Mouse (Mus musculus): ENCODE data around the gene Anks3.
A peak's percentile ranks its signal among the peaks of the same experiment; 100 is the strongest.

The Anks3 gene

DNA sequence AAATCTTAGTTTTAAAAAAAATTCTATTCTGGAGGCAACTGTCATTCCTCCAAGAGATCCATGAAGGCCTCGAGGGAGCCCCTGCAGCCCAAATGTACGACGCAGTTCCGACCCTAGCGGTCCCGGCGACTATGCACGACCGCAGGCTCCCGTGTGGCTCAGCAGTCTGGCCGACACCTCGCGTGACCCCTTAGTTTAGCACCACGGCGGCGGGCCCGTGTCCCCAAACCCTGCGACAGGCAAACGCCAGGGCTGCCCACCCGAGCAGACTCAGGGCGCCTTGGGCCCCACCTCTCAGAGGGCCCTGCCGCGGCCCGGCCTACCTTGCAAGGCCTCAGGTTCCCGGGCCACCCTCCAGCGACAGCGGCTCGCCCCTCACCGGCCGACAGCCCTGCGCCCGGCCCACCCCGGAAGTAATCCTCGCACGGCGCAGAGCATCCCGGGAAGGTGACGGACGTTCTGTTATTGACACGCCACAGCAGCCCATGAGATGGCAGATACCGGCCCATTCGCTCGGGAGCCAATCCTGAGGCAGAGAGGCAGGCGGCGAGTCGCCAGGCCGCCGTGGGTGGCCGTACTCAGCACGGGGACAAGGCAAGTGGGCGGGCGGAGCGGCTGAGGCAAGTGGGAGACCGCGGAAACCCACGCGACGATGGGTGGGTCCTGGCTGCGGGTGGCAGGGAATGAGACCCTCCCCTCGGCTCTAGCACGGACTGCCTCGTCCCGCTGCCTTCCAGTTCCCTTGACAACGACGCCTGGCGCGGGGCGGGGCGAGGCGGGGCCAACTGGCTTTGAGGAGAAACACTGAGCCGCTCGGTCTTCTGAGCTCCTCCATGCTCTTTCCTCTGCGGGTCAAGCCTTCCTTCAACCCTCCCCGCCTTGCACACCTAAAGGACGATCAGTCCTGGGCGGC, at the start of gene Anks3:
Gene Anks3, minus strand, starts transcription at position 409 of the 913 bp plus-strand sequence.
- peak; percentile 90 for DNase-seq (ENCODE audit: low spot score)

DNA sequence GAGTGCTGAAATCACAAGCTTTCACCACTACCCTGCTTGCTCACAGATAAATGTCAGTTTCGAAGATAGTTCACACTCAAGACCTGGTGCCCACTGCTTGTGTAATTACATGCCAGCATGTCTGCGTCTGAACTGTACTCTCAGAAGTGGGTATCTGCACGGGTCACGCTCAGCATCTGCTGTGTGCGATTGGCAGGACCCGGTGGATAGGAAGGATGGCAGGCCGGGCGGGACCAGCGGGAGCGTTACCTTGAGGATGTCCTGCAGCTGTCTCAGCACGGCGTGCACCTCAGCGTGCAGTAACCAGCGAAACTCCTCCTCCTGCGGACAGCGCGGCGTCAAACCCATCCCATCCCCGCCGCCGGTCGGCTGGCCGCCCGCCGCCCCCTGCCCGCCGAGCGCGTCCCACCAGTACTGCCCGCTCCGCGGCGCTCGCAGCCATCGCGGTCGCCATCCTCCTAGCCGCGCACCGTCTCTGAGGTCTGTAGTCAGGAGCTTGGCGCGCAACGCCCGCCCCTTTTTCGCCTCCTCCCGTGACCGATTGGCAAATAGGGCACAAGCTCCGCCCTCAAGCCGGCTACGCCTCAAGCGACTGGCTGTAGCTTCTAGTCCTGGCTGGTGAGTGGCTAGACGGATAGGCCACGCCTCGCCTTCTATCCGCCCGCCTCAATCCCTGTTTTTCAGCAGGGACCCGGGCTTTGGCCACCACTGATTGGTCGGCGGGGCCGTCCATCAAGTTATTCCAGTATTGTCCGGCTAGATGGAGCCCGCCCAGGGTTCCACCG, 49.2 kb upstream of the Anks3 start, which contains the start of gene Rogdi:
Gene Rogdi, minus strand, starts transcription at position 500 of the 785 bp plus-strand sequence.
- DNase-seq (ENCODE audit: low spot score), result peak; percentile 91

DNA sequence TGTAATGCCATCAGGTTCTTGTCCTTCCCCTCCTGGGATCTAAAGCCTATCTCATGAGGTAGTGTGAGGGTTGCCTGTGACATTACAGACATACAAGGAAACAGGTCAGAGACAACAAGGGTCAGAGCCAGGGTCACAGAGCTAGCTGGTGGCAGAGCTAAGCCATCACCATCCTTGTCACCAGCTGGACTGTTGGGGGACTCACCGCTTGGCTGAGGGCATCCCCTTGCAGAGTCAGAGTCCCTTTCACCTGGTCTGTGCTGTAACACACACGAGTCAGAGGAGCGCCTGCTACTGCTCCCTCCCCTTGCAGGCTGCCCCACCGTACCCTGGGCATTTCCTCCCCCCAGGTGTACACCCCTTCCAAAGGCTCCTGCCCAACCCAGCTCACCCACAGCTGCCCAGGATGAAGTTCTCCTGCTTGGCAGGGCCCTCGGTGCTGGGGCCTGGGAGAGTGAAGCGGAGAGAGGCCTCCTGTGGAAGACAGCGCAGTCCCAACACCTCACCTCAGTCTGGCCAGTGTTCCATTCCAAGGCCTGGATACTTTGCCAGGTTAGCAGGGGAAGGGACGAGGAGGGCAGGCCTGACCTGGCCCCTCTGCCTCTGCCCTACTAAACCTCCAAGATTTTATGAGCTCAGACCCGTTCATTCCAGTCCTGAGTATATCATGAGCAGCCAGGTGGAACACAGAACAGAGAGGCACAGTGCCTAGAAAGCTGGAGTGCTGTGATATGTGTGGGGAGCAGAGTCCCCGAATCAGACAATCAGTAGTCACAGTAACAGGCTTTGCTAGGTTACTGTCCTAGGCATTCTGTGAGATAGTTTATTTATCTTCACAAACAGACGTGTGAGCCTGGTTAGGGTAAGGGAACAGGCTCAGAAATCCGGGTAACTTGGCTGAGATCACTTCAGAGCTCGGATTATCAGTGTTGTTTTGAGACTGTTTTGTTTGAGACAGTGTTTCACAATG, 48.3 kb upstream of the Anks3 start:
- no peak for DNase-seq (ENCODE audit: low spot score)

DNA sequence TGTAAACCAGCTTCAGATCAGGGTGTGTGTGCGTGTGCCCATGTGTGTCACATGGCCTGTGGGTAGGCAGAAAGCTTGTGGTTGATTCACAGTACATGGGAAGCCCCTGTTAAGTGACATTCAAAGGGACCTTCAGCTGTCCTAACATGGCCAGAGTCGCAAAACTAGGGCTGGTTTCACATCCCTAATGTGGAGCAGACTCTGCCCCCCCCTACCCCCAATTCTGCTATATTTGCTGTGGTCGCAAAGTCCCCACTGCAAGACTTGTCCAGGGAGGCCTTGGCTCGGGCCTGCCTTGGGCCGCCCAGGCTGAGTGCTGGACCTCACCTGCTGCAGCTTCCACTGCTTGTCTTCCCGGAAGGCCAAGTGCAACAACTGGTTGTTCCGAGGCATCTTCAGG, 47.3 kb upstream of the Anks3 start:
- DNase-seq (ENCODE audit: low spot score), result no peak

DNA sequence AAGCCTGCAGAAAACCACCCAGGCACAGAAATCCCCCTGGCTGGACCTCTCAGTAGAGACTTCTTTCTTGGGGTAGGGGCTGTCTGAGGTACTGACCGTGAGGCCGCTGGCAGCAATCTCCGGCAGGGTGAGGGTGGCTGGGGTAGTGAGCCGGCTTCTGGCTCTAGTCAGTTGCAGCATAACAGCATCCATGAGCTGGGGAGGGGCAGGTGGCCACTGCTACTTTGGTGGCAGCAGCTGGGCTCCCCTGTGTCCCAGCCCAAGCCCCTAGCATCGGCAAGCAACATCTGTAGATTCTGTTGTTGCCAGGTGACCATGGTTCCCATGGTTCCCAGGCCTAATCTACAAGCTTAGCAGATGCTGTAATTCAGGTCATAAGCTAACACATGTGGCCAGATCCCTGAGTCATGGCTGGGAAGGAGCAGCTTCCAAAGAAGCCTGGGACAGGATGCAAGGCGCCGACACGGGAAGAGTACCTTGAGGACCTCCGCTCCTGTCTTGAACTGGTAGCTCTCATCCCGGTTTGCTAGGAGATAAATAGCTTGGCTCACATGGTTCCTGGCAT, 46.4 kb upstream of the Anks3 start:
- DNase-seq (ENCODE audit: low spot score), result no peak

DNA sequence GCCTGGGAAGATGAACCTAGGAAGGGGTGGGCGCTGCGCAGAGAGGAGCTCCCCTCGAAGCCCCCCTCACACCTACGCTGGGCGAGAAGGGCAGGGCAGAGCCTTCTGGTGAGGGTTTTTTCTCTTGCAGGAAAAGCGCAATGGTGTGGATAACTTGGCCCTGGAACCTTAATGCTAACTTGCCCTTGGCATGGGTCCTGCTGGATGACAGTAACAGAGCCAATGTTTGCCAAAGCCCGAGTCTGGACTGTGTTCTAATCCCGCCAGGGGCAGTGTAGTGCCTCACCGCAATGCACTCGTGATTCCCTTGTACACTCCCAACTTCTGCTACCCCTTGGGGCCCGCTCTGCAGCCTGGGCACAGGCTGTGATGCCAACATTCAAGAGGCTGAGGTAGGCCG, 44.1 kb upstream of the Anks3 start:
- DNase-seq (ENCODE audit: low spot score), result no peak

DNA sequence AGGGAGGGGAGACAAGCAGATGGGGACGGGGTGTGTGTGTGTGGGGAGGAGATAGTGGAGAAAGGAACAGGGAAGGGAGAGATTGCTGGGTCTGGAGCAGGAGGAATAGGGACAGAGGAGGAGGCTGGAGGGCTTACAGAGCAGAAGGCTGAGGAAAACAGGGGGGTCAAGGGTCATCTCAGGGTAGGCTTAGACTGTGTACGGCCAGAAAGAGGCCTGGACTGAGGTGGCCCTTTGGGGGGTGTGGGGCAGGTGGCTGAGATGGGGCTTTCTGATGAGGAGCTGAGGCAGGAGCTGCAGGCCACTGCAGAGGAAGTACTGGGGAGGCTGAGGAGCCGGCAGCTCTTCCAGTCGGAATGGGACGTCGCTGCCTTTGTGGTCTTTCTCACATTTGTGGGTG, 43.5 kb upstream of the Anks3 start:
- DNase-seq (ENCODE audit: low spot score), result no peak

DNA sequence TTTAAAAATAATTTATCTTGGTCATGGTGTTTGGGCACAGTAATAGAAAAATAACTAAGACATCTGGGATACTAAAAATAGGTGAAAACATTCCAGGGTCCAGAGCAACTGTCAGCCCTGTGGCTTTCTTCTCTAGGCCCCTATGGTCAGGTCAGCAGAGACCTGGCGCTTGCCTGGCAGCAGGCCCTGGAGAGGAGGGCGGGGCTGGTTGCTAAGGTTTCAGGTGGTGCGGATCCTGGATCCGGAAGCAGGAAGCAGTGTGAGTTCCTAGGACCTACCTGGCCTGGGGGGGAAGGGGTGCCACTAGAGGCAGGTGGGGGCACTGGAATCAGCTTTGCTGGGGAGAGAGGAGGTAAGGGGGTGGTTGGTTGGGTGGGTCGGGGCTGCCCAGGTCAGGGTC, 43.1 kb upstream of the Anks3 start, which contains the start of gene Smim22:
Gene Smim22, plus strand, starts transcription at position 222 of the 400 bp plus-strand sequence.
- no peak for DNase-seq (ENCODE audit: low spot score)

DNA sequence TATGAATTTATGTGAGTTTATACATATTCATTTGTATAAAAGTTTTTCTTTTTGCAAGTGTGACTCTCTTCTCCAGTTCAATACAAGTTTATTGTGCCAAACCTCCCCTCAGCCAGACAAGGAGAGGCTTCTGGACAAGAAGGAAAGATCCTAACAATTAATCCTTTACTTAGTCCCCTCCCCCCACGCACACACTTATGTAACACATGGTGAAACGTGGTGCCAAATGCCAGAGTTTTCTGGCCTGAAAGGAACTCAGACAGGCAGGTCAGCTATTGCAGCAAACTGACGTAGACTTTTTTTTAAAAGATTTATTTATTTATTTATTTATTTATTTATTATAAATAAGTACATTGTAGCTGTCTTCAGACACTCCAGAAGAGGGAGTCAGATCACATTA, 36.6 kb upstream of the Anks3 start:
- DNase-seq (ENCODE audit: low spot score), result no peak

DNA sequence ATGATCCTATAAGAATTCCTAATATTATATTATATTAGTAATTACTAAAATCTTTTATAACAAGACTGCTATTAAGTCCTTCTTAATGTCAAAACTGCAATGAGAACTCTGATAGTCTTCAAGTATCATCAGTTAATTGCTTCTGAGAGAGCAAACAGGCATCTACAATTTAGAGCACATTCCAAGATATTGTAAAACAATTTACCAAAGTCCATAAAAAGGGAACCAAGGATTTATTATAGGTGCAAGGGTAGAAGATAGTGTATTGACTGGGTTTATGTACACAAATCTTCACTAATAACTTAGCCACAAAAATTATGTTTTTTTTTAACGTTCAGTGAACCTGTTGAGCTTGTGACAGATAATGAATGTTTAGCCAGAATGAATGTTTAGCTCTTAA, 35.0 kb upstream of the Anks3 start:
- no peak for DNase-seq (ENCODE audit: low spot score)

DNA sequence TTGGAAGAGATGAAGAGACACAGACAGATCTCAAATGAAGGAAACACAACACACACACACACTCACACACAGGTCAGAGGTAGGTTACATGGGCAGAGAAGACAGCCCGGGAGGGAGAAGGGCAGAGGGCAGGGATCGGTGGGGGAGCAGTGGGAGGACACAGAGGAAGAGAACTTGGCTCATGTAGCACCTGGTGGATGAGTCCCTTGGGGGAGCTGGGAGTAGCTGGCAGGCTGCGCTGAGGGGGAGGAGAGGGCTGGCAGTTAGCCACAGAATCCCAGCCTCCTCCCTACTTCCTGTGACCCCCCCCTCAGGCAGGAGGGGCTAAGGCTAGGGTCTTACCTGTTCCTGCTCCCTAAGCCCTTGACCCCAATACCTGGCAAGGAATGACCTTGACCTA, 33.5 kb upstream of the Anks3 start, which contains the start of gene Sept12:
Gene Sept12, minus strand, starts transcription at position 300 of the 400 bp plus-strand sequence.
- DNase-seq (ENCODE audit: low spot score), result no peak

DNA sequence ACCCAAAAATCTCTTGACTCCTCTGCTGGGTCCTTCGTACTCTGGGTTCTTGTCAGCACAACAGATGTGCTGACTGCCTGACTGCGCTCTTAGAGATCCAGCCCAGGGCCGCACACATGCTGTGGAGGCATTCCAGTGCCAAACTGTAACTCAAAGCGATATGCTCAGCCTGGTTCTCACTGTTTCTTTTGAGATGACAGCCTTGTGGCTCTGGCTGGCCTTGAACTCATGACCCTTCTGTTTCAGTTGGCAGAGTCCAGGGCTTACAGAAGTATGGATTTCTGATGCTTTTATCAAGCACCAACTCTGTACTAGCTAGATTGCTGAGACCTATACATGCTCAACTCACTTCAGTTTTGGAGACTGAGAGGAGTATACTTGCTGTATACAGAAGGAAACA, 29.3 kb upstream of the Anks3 start:
- no peak for DNase-seq (ENCODE audit: low spot score)

DNA sequence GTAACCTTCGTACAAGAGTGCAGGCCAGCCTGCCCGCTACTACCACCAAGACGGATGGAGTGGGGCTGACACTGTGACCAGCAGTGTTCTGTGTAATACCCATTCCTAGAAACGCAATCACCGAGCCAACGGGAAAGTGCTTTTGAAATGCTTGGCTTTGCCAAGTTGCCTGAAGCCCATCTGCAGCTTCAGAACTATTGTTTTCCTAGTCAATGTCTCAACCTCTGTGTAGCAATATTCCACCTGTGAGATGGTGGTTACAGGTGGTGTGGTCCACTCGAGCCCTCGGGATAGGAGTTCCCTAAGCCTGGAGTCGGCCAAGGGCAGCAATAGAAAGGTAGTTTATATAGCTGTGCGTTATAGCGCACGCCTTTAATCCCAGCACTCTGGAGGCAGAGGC, 20.7 kb upstream of the Anks3 start:
- DNase-seq (ENCODE audit: low spot score), result no peak

DNA sequence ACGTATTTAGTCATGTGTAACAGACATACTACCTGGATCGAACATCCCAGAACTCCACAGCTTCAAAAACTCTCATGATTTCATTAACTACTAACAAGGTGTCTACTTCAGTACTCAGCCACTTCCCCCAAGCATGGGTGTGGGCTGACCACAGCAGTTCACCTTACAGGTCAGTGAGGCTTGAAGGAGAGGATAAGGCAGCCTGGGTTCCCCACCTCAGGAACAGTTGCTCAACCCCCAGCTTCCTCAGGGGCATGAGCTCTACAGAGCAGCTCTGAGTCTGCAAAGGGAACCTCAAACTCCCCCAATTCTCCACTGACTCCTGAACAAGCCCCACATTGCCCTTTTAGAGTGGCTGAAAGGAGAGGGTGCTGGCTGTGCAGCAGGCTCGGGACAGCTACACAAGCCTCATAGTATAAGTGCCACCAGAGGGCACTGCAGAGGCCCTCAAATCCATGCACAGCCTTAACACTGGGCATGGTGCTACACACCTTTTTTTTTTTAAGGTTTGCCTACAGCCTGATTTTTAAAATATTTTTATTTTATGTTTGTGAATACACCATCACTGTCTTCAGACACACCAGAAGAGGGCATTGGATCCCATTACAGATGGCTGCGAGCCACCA, 15.9 kb upstream of the Anks3 start:
- no peak for DNase-seq (ENCODE audit: low spot score)

DNA sequence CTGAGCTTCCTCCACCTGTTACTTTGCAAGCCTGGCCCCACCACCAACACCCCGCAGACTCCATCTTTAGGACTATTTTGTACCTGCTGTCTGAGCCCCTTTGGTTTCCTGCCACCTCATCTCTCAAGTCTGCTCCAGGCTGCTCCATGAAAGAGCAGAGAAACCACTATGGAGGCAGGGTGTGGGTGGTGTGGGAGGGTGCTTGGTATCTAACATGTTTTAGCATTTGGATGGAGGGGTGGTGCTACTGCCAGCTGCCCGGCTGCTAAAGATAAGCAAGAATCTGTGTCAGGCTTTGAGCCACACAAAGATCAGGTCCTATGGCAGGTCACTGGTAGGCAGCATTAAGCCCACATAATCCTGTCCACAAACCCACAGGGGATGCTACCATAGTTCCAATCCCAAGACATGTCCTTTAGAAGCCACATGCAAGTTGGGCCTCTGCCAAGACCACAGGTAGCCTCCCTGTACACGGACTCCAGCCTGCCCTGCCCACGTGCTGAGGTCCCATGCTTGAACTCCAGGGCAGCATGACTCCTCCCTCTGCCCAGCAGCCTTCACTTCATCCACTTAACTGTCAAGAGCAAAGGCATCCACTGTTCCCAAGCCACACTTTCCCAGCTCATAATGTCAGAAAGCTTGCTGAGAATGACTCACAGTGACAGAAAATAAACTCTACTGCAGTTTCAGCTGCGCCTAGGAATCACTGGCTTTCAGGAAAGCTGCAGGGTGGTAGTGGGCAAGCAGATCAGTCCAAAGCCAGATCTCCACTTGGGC, 14.5 kb upstream of the Anks3 start:
- no peak for DNase-seq (ENCODE audit: low spot score)

DNA sequence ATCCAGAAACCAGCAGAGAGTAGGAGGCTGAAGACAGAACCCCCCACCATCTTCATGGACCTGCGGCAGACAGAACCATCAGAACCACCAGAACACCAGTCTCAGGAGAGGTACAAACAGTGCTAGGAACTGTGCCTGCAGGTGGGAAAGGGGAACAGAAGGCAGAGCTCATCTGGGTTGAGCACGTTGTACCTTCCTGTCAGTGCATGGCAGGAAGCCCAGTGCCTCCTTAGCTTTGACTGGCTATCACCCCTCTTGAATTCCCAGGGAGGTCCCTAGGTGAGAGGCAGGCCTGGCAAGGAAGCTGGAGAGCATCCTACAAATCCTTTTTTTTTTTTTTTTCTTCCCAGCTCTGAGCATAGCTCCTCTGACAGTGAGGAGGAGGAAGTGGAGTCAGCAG, 12.2 kb upstream of the Anks3 start:
- DNase-seq (ENCODE audit: low spot score), result no peak

DNA sequence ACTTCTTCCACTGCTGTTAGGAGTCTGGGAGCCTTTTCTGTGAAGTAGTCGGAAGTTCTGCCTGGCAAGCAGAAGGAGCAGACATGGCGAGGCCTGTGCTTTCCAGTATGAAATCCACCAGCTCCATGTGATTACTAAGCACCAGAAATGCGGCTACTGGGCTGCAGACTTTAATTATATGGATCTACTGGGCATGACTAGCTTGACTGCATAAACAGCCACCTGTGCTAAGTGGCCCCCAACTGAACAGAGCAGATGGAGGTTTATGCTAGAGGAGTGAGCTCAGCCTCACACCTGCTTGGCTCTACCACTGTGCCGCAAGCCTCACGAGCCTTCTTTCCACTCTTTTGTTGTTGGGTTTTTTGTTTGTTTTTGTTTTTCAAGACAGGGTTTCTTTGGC, 10.5 kb upstream of the Anks3 start:
- DNase-seq (ENCODE audit: low spot score), result no peak

DNA sequence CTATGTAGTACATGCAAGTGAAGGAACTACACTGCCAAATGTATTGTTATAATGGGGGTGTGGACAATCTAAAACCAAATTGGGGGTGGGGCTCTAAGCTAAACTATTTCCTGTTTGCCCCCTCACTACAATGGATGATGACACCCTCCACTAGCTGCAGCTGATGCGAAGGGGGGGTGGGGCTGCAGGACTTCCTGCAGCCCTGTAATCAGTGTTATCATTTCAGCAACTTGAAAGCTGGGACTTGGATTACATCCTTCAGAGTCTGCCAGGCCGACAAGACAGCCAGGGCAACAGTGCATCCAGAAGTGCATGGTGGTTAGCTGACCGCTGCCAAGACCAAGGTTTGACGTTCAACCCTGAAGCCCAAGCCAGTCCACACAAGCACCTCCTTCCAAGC, 7.6 kb upstream of the Anks3 start:
- no peak for DNase-seq (ENCODE audit: low spot score)

DNA sequence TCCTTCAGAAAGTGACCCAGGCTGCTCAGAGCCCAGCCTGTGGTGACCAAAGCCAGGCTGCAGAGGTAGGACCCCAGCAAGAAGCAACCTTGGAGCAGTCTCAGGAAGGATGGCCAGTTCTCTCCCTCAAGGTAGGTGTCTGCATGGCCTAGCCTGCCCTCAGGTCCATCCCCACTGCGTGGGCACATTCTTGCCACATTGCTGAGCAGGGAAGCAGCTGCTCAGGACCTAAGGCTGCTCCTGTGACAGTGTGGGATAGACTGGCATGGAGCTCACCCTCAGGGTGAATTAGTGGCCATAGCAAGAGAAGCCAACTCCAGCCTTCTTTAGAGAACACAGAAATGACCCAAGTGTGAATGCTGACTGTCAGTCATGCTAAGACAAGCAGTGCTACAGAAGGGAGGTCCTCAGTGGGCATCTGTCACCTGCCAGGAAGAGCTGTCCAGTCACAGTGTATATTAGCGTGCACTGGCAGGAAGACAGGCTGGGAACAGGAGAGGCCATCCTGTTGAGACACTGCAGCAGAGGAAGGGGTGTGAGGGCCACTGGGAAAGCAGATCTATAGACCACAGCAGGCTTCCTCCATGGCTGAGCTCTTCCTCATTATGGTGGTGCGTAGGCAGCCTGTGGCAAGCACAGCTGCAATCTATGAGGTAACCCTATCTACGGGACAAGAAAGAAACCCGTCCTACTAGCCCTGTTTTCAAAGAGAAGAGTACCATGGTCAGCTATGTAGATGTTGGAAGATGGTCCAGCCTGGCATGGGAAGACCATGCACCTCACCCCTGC, 5.2 kb upstream of the Anks3 start:
- DNase-seq (ENCODE audit: low spot score), result no peak
